Mouse (Mus musculus) G1E (cell line): ENCODE results near the gene Alg5. TPM values are rescaled to one million over a fixed set of nuclear protein-coding genes. Genes with fewer than 3 reads are reported as not detected.

Experiments
- ATAC-seq: 2 replicates; pipeline ENCODE4 v1.8.0; 2016; ENCODE audit warnings: mild to moderate bottlenecking; ENCODE audit not compliant: insufficient number of reproducible peaks, poor library complexity, low FRiP score, severe bottlenecking; ENCODE audit errors: extremely low read depth
- DNase-seq: peaks from one replicate; pipeline ENCODE4 v3.0.0; 2012; ENCODE audit warnings: low spot score
- H3K27me3 ChIP-seq: 2 replicates; pipeline ENCODE4 v1.6.1; 2012; ENCODE audit warnings: mild to moderate bottlenecking, low read length, inconsistent platforms; ENCODE audit not compliant: insufficient read depth
- H3K36me3 ChIP-seq: replicated peaks from 2 replicates; pipeline ENCODE3; 2012; ENCODE audit warnings: mild to moderate bottlenecking, inconsistent platforms
- H3K4me1 ChIP-seq: 2 replicates; pipeline ENCODE4 v1.6.1; 2012; ENCODE audit warnings: low read depth, low read length, inconsistent platforms, mixed read lengths; ENCODE audit not compliant: insufficient read depth
- H3K4me3 ChIP-seq: 2 replicates; pipeline ENCODE4 v1.5.1; 2012; ENCODE audit warnings: low read depth, mild to moderate bottlenecking, inconsistent platforms, low read length, moderate library complexity, mixed read lengths
- H3K9me3 ChIP-seq: replicated peaks from 2 replicates; pipeline ENCODE4 v1.6.1; 2012; ENCODE audit warnings: inconsistent platforms
- CTCF ChIP-seq: IDR thresholded peaks from 2 replicates; pipeline ENCODE4 v1.5.1; 2012; ENCODE audit warnings: low read depth, low read length, inconsistent platforms, mixed read lengths
- GATA1 ChIP-seq: IDR thresholded peaks from 2 replicates; pipeline ENCODE4 v1.6.1; 2012; ENCODE audit warnings: borderline replicate concordance, low read length, inconsistent platforms, mixed read lengths
- GATA2 ChIP-seq: IDR thresholded peaks from 2 replicates; pipeline ENCODE4 v1.6.1; 2012; ENCODE audit warnings: low read depth, low read length, inconsistent platforms, borderline replicate concordance
- POLR2AphosphoS5 ChIP-seq: IDR thresholded peaks from 2 replicates; pipeline ENCODE4 v1.6.1; 2012; ENCODE audit warnings: low read depth, low read length, inconsistent platforms; ENCODE audit not compliant: insufficient replicate concordance
- TAL1 ChIP-seq: conservative IDR thresholded peaks from 2 replicates; pipeline ENCODE4 v1.6.1; 2012; ENCODE audit warnings: low read depth, low read length, inconsistent platforms, mixed read lengths
- polyA plus RNA-seq: library from polyadenylated mRNA; stranded (reverse); fragments of >175 nt; gene quantifications from 2 replicates; pipeline ENCODE4 v1.2.3, GENCODE M21; 2012
- total RNA-seq, 2 experiments: library from RNA; stranded (forward) in 1 of 2; stranded (reverse) in 1 of 2; fragments of 200-1000 nt in 1 of 2; fragments of >200 nt in 1 of 2; fragmentation: Nextera tagmentation in 1 of 2; gene quantifications; 2 replicates each; pipeline ENCODE4 v1.2.3; 2014 to 2017

Gene Alg5
- total and polyA plus RNA-seq, 3 experiments = 1.7 to 26.1 (median 20.3) TPM

- DNase-seq (no peak), ATAC-seq (no peak)
- H3K36me3 ChIP-seq = peaks cover 59% of the 10 kb centered on the region
- H3K9me3 ChIP-seq = no peaks in the 10 kb centered on the region
- TF ChIP-seq GATA2 = no peak
- TF ChIP-seq TAL1 = no peak
- no peak for TF ChIP-seq CTCF
- H3K4me1 ChIP-seq = peaks cover 23% of the 10 kb centered on the region
- no peak overlapping the region for H3K4me3 ChIP-seq
- H3K27me3 ChIP-seq = no peaks in the 10 kb centered on the region
These were observed 2.0 kb downstream of the Alg5 start for GRCm38 (mm10) chr3:54737317-54737716.

- no peak overlapping the region for H3K4me3 ChIP-seq
- ATAC-seq (no peak), DNase-seq (no peak)
- peaks cover 93% of the 10 kb centered on the region for H3K36me3 ChIP-seq
- no peaks in the 10 kb centered on the region for H3K9me3 ChIP-seq
- peaks cover 10% of the 10 kb centered on the region; the same call in 1 of the 2 replicates for H3K4me1 ChIP-seq
- TF ChIP-seq GATA1 (no peak), POLR2AphosphoS5 (no peak), TAL1 (no peak), GATA2 (no peak), CTCF (no peak)
- no peaks in the 10 kb centered on the region for H3K27me3 ChIP-seq
These were observed 6.6 kb downstream of the Alg5 start for GRCm38 (mm10) chr3:54741965-54742364.

- Histone ChIP-seq H3K9me3 (no peaks in the 10 kb centered on the region), H3K27me3 (no peaks in the 10 kb centered on the region), H3K36me3 (peaks cover 97% of the 10 kb centered on the region), H3K4me1 (peaks cover 3% of the 10 kb centered on the region; the same call in 1 of the 2 replicates), H3K4me3 (no peak overlapping the region)
- DNase-seq = no peak
- no peak for TF ChIP-seq TAL1
- no peak for TF ChIP-seq GATA2
- TF ChIP-seq POLR2AphosphoS5 = no peak
- TF ChIP-seq GATA1 = no peak
- no peak for TF ChIP-seq CTCF
- ATAC-seq = no peak
These were observed 10.5 kb downstream of the Alg5 start for GRCm38 (mm10) chr3:54745799-54746198.

GRCm38 (mm10) chr3:54753411-54753810 is 18.1 kb downstream of the Alg5 start:
- no peaks in the 10 kb centered on the region for H3K4me1 ChIP-seq
- H3K27me3 ChIP-seq = peaks cover 3% of the 10 kb centered on the region; the same call in 1 of the 2 replicates
- TF ChIP-seq CTCF (no peak), TAL1 (no peak), GATA1 (no peak), GATA2 (no peak), POLR2AphosphoS5 (no peak)
- H3K9me3 ChIP-seq = peaks cover 10% of the 10 kb centered on the region
- H3K4me3 ChIP-seq = no peak overlapping the region
- DNase-seq (no peak), ATAC-seq (no peak)
- peaks cover 32% of the 10 kb centered on the region for H3K36me3 ChIP-seq

DNA sequence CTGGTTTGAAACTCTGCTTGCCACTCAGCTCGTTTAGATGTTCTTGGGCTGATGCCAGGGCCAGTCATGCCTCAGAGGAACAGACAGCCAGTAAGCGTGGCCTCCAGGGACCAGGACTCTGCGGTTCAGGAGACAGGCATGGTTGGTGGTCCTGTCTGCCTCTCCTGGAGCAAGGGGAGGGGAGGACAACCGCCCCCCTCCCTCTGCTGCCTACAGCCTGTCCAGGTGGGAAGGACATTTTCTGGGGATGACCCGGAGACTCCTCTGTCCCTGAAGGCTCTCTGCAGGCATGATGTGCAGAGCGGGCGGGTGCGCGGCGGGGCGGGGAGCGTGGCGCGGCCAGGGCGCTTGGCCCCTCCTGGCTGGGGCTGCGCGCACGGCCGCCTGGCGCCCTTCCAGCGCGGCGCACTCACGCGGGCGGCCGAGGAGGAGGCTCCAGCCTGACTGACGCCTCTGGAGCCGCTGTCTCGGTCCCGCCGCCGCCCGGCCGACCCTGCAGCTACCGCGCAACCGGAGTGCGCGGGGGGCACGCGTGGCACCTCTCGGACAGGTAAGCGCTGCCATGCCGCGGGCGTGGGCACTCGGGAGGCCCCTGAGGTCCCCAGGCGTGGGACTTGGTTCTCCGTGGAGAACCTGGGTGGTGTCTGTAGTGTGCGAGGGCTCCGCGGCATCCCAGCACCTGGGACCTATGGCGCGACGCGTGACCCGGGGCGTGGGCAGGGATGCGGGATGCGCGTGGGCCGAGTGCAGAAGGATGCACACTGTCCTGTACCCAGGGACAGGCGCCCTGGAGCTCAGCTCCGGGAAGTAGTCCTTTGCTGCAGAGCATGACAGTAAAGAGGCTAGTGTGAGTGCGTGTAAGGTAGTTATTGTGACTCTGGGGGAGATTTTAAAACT is 20.1 kb downstream of the Alg5 start, which contains the start of gene Smad9:
Gene Smad9, plus strand, starts transcription at position 438 of the 897 bp plus-strand sequence.
- Histone ChIP-seq H3K36me3 (peaks cover 14% of the 10 kb centered on the region), H3K27me3 (peaks cover 3% of the 10 kb centered on the region; the same call in 1 of the 2 replicates), H3K4me3 (no peak within 1 kb of the TSS), H3K4me1 (no peaks in the 10 kb centered on the region), H3K9me3 (peaks cover 10% of the 10 kb centered on the region)
- TF ChIP-seq POLR2AphosphoS5 = no peak
- no peak for TF ChIP-seq CTCF
- no peak for TF ChIP-seq GATA1
- no peak for TF ChIP-seq GATA2
- no peak for TF ChIP-seq TAL1
- DNase-seq (no peak), ATAC-seq (no peak)

- DNase-seq (no peak), ATAC-seq (no peak)
- H3K36me3 ChIP-seq = peaks cover 8% of the 10 kb centered on the region
- H3K9me3 ChIP-seq = peaks cover 8% of the 10 kb centered on the region
- H3K4me3 ChIP-seq = no peak overlapping the region
- no peaks in the 10 kb centered on the region for H3K4me1 ChIP-seq
- H3K27me3 ChIP-seq = peaks cover 3% of the 10 kb centered on the region; the same call in 1 of the 2 replicates
- no peak for TF ChIP-seq CTCF
- TF ChIP-seq GATA1 = no peak
These were observed 20.7 kb downstream of the Alg5 start for GRCm38 (mm10) chr3:54756058-54756457.

GRCm38 (mm10) chr3:54757446-54757845 is 22.1 kb downstream of the Alg5 start:
- Histone ChIP-seq H3K27me3 (peaks cover 3% of the 10 kb centered on the region; the same call in 1 of the 2 replicates), H3K36me3 (no peaks in the 10 kb centered on the region), H3K4me1 (no peaks in the 10 kb centered on the region), H3K4me3 (no peak overlapping the region), H3K9me3 (peaks cover 8% of the 10 kb centered on the region)
- TF ChIP-seq POLR2AphosphoS5 (no peak), GATA1 (no peak), GATA2 (no peak), TAL1 (no peak), CTCF (no peak)
- DNase-seq (no peak), ATAC-seq (no peak)
